Mouse (Mus musculus): ENCODE results near the gene Ttll4. TPM values are rescaled to one million over a fixed set of nuclear protein-coding genes. Genes with fewer than 3 reads are reported as not detected.
A peak's percentile ranks its signal among the peaks of the same experiment; 100 is the strongest.

Ttll4 gene
- polyA plus RNA-seq, 1 experiment from 2014 or later, result 1.8 TPM

GRCm38 (mm10) chr1:74715886-74716285, 54.3 kb downstream of the Ttll4 start:
- Histone ChIP-seq H3K36me3 (ENCODE audit: control insufficient read depth, insufficient read depth, low read length) (no peaks in the 10 kb centered on the region), H3K4me2 (replicated peaks; ENCODE audit: low read depth) (no peak overlapping the region), H3K4me3 (ENCODE audit: low read depth, low read length) (no peak overlapping the region), H3K9me3 (ENCODE audit: control insufficient read depth, low read length) (no peaks in the 10 kb centered on the region), H3K4me1 (replicated peaks; ENCODE audit: control insufficient read depth, insufficient read depth) (peaks cover 4% of the 10 kb centered on the region; the same call in 1 of the 2 replicates), H3K27me3 (ENCODE audit: control insufficient read depth, insufficient read depth, low read length) (no peaks in the 10 kb centered on the region), H3K9ac (ENCODE audit: low read length) (no peak overlapping the region), H3K27ac (replicated peaks) (no peak overlapping the region)
- 85% methylated on average over 6 of the region's 6 CpGs for WGBS
- no peak for TF ChIP-seq EP300 (optimal IDR thresholded peaks at IDR 0.05)
- no peak for TF ChIP-seq CTCF (IDR thresholded peaks at IDR 0.05; ENCODE audit: low read depth)
- DNase-seq (ENCODE audit: low spot score) (no peak), ATAC-seq (ENCODE audit: low FRiP score, low TSS enrichment) (no peak)

DNA sequence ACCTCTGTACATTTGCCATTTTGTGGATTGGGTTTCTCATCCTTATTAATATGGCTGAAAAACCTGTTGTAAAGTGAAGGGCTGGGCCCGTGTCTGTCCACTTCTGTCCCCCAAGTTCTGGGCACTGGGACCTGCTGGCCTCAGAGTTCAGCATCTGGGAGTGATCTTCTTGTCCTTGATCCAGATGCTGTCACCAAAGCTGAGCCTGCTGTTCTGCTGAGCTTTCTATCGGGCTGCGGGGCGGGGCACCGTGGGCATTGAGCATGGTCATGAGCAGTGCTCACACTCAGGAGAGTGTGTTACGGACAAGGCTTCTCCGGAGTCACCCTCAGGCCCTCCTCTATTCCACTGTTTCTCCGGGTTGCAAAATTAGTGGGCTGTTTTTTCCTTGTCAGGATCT, 56.6 kb downstream of the Ttll4 start:
- Histone ChIP-seq H3K4me1 (replicated peaks; ENCODE audit: control insufficient read depth, insufficient read depth) (peaks cover 4% of the 10 kb centered on the region; the same call in 1 of the 2 replicates), H3K4me2 (replicated peaks; ENCODE audit: low read depth) (no peak overlapping the region), H3K27ac (replicated peaks) (no peak overlapping the region), H3K9me3 (ENCODE audit: control insufficient read depth, low read length) (no peaks in the 10 kb centered on the region), H3K36me3 (ENCODE audit: control insufficient read depth, insufficient read depth, low read length) (no peaks in the 10 kb centered on the region), H3K27me3 (ENCODE audit: control insufficient read depth, insufficient read depth, low read length) (no peaks in the 10 kb centered on the region), H3K4me3 (ENCODE audit: low read depth, low read length) (no peak overlapping the region), H3K9ac (ENCODE audit: low read length) (no peak overlapping the region)
- no peak for TF ChIP-seq EP300 (optimal IDR thresholded peaks at IDR 0.05)
- TF ChIP-seq CTCF (IDR thresholded peaks at IDR 0.05; ENCODE audit: low read depth), result no peak
- no peak for ATAC-seq (ENCODE audit: low FRiP score, low TSS enrichment)
- DNase-seq (ENCODE audit: low spot score), result no peak
- WGBS, result 84% methylated on average over 8 of the region's 8 CpGs

DNA sequence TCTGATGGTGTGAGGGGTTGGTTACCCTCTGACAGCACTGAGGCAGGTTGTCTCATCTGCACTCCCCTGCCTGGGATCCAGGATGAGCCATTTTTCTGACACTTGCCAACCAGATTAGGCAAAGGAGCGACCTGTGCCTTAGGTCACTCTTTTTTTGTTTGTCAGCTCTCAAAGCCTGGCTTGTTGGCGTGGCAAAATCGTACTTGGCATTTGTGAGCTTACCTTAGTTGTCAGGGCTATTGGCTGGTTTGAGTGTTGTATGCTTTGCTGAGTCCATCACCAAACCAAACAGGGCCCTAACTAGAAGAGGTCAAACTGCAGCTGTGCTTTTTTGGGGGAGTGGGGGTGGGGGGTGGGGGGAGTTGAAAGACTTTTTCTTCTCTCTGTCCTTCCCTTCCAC, 57.7 kb downstream of the Ttll4 start:
- Histone ChIP-seq H3K4me2 (replicated peaks; ENCODE audit: low read depth) (no peak overlapping the region), H3K27me3 (ENCODE audit: control insufficient read depth, insufficient read depth, low read length) (no peaks in the 10 kb centered on the region), H3K9me3 (ENCODE audit: control insufficient read depth, low read length) (no peaks in the 10 kb centered on the region), H3K27ac (replicated peaks) (no peak overlapping the region), H3K4me1 (replicated peaks; ENCODE audit: control insufficient read depth, insufficient read depth) (no peaks in the 10 kb centered on the region), H3K36me3 (ENCODE audit: control insufficient read depth, insufficient read depth, low read length) (no peaks in the 10 kb centered on the region), H3K9ac (ENCODE audit: low read length) (no peak overlapping the region), H3K4me3 (ENCODE audit: low read depth, low read length) (no peak overlapping the region)
- no peak for ATAC-seq (ENCODE audit: low FRiP score, low TSS enrichment)
- 78% methylated on average over 3 of the region's 3 CpGs for WGBS
- no peak for TF ChIP-seq CTCF (IDR thresholded peaks at IDR 0.05; ENCODE audit: low read depth)
- TF ChIP-seq EP300 (optimal IDR thresholded peaks at IDR 0.05), result no peak
- DNase-seq (ENCODE audit: low spot score), result no peak

DNA sequence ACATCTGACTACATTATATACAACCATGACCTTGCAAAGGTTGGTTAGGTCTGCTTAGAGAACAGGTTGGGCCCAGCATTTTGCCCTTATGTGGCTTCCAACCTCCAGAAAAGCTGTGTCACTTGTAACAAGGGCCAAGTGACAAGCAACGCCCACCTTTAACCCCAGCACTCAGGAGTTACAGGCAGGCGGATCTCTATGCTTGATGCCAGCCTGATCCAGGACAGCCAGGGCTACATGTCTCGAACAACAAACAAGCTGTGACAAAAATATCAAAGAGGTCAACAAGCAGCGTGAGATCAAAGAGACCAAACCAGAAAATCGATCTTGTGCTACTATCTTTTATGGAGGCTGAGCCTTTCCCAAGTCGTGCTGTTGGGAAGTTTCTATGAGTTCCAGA, 60.1 kb downstream of the Ttll4 start:
- Histone ChIP-seq H3K4me3 (ENCODE audit: low read depth, low read length) (no peak overlapping the region), H3K27me3 (ENCODE audit: control insufficient read depth, insufficient read depth, low read length) (no peaks in the 10 kb centered on the region), H3K36me3 (ENCODE audit: control insufficient read depth, insufficient read depth, low read length) (no peaks in the 10 kb centered on the region), H3K4me1 (replicated peaks; ENCODE audit: control insufficient read depth, insufficient read depth) (no peaks in the 10 kb centered on the region), H3K27ac (replicated peaks) (no peak overlapping the region), H3K9ac (ENCODE audit: low read length) (no peak overlapping the region), H3K4me2 (replicated peaks; ENCODE audit: low read depth) (no peak overlapping the region), H3K9me3 (ENCODE audit: control insufficient read depth, low read length) (no peaks in the 10 kb centered on the region)
- TF ChIP-seq EP300 (optimal IDR thresholded peaks at IDR 0.05) (no peak), CTCF (IDR thresholded peaks at IDR 0.05; ENCODE audit: low read depth) (no peak)
- DNase-seq (ENCODE audit: low spot score) (no peak), ATAC-seq (ENCODE audit: low FRiP score, low TSS enrichment) (no peak)
- 61% methylated on average over 6 of the region's 6 CpGs for WGBS

- peak; percentile 61 for TF ChIP-seq CTCF (IDR thresholded peaks at IDR 0.05; ENCODE audit: low read depth)
- TF ChIP-seq EP300 (optimal IDR thresholded peaks at IDR 0.05), result no peak
- DNase-seq (ENCODE audit: low spot score) (peak; percentile 27), ATAC-seq (ENCODE audit: low FRiP score, low TSS enrichment) (no peak)
- no peak overlapping the region for H3K4me3 ChIP-seq (ENCODE audit: low read depth, low read length)
- H3K9ac ChIP-seq (ENCODE audit: low read length), result no peak overlapping the region
- no peaks in the 10 kb centered on the region for H3K9me3 ChIP-seq (ENCODE audit: control insufficient read depth, low read length)
- WGBS, result 73% methylated on average over 2 of the region's 2 CpGs
- H3K4me2 ChIP-seq (replicated peaks; ENCODE audit: low read depth), result no peak overlapping the region
- H3K27me3 ChIP-seq (ENCODE audit: control insufficient read depth, insufficient read depth, low read length), result no peaks in the 10 kb centered on the region
- no peaks in the 10 kb centered on the region for H3K4me1 ChIP-seq (replicated peaks; ENCODE audit: control insufficient read depth, insufficient read depth)
- H3K36me3 ChIP-seq (ENCODE audit: control insufficient read depth, insufficient read depth, low read length), result no peaks in the 10 kb centered on the region
- H3K27ac ChIP-seq (replicated peaks), result no peak overlapping the region
These were observed 62.2 kb downstream of the Ttll4 start for GRCm38 (mm10) chr1:74723748-74724147.

- Histone ChIP-seq H3K36me3 (ENCODE audit: control insufficient read depth, insufficient read depth, low read length) (no peaks in the 10 kb centered on the region), H3K4me1 (replicated peaks; ENCODE audit: control insufficient read depth, insufficient read depth) (no peaks in the 10 kb centered on the region), H3K4me2 (replicated peaks; ENCODE audit: low read depth) (no peak overlapping the region), H3K9ac (ENCODE audit: low read length) (no peak overlapping the region), H3K9me3 (ENCODE audit: control insufficient read depth, low read length) (no peaks in the 10 kb centered on the region), H3K27me3 (ENCODE audit: control insufficient read depth, insufficient read depth, low read length) (no peaks in the 10 kb centered on the region), H3K4me3 (ENCODE audit: low read depth, low read length) (no peak overlapping the region), H3K27ac (replicated peaks) (no peak overlapping the region)
- ATAC-seq (ENCODE audit: low FRiP score, low TSS enrichment) (no peak), DNase-seq (ENCODE audit: low spot score) (no peak)
- no peak for TF ChIP-seq EP300 (optimal IDR thresholded peaks at IDR 0.05)
- TF ChIP-seq CTCF (IDR thresholded peaks at IDR 0.05; ENCODE audit: low read depth), result no peak
- WGBS, result 36% methylated on average over 5 of the region's 5 CpGs
These were observed 64.6 kb downstream of the Ttll4 start for GRCm38 (mm10) chr1:74726114-74726513.

Measured in stomach, postnatal 0 days (tissue).